Mouse (Mus musculus): ENCODE data around the gene Gtf2a2. TPM values are rescaled to one million over a fixed set of nuclear protein-coding genes. Genes with fewer than 3 reads are reported as not detected.
A peak's percentile ranks its signal among the peaks of the same experiment; 100 is the strongest.

Gene Gtf2a2
- 10 to 100 TPM; 50.3 to 62.8 TPM for total RNA-seq (2021)

DNA sequence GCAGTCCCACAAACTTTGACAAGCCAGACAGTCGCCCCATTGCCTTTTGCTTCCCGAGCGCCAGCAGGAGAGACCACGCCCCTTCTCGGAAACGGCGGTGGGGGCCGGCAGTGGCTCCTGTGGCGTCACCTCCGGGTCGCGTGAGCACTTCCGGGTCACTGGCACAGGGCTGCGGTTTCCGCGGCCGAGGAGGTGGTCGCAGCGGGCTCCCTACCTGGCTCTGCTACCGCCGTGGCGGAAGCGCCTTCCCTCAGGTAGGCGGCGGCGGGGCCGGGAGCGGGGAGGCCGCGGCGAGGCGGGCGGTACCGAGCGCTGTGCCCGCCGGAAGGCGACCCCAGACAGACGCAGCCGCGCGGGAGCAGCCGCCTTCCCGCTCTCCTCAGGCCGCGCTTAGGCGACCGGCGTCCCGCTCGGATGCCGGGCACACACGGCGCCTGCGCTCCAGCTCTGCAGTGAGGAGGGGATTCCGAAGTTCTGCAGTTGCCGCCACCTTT, at the start of gene Gtf2a2:
Gene Gtf2a2 (plus strand): TSS at position 143 of the 494 bp plus-strand sequence.
- intact Hi-C loops (cut with DNase I) = no loop called here
- DNase-seq (ENCODE audit: low spot score in 2 of 2) = peak; percentile 92 to 93

DNA sequence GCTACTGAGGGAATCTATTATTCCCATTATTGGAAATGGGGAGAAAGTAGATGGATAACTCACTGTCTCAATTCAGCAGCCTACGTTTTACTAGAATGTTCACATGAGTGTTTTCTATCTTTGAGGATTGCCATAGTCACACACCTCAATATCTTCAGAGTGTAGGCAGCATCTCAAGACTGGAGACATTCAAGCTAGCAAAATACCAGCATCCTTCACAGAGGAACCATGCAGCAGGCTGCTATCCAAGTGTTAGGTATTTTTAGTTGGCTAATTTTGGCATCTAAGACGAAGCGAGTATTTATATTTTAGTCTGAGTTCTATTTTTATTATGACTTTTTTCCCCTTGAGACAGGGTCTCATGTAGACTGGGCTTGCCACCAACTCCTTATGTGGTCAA, 48.0 kb upstream of the Gtf2a2 start:
- intact Hi-C loops (cut with DNase I) = no loop called here
- DNase-seq (ENCODE audit: low spot score in 2 of 2) = no peak

DNA sequence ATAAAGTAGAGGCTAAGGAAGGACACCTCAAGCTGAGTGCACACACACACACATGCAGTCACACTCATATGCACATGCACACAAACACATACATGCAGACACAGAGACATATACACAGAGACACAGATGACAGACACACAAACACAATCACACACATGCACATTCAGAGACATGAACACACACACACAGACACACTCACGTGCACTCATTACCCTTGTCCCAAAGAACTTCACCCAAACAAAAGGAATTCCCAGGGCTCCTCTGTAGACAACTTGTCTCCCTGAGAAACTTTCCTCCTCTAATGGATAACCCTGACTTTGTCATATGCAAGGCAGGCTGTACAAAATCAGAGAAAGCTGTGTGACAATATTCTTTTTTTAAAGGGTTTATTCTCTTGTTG, 26.8 kb upstream of the Gtf2a2 start:
- intact Hi-C loops (cut with DNase I) = loop anchor here (2.0 to 5.0 kb wide), 2 partner anchors 363 to 479 kb away; no protein-coding TSS in a partner anchor
- no peak for DNase-seq (ENCODE audit: low spot score in 2 of 2)

DNA sequence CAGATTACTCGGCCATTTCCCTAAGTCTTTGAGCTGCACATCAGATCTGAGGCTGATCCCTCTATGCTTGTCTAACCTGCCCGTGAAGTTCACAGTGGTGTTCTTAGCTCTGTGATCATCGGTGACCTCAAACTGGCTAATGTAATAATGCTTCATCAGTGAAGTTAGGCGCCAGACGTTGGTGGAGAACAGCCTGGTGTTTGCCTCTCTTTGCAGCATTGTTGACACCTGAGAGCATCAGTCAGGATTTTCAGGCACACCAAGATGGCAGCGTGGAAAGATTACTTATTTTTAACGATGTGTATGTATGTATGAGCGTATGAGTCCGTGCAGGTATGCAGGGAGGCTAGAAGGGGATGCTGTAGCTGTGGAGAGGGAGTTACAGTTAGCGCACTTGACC, 26.3 kb upstream of the Gtf2a2 start:
- intact Hi-C loops (cut with DNase I) = loop anchor here (5.0 kb wide), 1 partner anchor 364 kb away; no protein-coding TSS in a partner anchor
- no peak for DNase-seq (ENCODE audit: low spot score in 2 of 2)

DNA sequence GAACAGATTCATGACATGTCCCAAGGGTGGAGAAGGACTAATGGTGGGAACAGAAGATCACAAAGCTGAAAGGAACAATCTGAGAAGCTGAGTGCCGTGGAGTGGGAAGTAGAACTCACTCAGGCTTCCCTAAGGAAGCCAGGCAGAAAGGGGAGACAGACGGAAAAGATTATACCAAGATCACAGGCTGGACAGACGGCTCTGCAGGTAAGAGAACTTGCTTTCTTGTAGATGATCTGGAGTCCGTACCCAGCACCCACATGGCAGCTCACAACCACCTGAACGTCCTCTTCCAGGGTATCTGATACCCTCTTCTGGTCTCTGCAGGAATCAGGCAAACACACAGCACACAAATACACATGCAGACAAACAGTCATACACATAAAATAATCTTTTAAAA, 25.8 kb upstream of the Gtf2a2 start:
- intact Hi-C loops (cut with DNase I) = loop anchor here (5.0 kb wide), 1 partner anchor 364 kb away; no protein-coding TSS in a partner anchor
- DNase-seq (ENCODE audit: low spot score in 2 of 2) = no peak

DNA sequence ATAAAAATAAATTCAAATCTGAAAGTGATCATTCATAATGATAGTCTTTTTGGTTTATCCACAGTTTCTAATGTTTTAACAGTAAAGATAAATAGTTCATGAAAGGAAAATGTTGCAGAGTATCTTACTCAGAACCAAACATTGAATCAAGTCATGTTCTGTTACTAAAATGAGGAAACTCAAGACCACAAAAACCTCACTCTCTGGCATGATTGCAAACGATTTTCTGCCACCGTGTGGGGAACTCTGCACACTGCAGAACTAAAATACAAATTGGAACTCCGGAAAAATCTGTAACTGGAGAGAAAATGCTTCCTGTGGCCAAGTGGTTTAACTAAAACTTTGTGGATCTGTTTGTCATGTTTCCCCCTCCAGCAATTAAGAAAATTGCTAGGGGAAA, 24.8 kb upstream of the Gtf2a2 start:
- peak; percentile 35 to 51 for DNase-seq (ENCODE audit: low spot score in 2 of 2)
- intact Hi-C loops (cut with DNase I) = loop anchor here (5.0 kb wide), 1 partner anchor 365 kb away; no protein-coding TSS in a partner anchor

DNA sequence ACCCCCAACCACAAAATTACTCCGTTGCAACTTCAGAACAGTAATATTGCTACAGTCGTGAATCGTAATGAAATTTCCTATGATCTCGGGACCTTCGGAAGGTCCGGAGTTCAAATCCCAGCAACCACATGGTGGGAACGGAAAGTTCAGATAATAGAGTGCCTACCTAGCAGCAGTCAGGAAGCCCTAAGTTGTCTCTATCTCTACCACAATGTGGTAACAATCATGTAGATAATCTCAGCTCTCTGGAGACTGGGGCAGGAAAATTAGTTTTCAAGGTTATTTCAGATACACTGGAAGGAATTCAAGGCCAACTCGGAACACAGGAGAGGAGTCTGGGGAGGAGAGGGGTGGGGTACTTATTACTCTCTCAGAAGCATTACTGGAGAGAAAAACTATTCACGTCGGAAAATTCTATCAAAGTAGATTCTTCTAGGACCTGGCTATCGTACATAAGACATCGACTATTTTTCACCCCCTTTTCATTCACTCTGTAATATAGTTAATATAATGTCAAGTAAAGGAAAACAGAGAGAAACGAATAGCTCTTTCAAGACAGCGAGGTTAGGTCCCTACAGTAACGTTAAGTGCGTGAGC, 23.5 kb upstream of the Gtf2a2 start:
- intact Hi-C loops (cut with DNase I) = loop anchor here (5.0 kb wide), 1 partner anchor 367 kb away; no protein-coding TSS in a partner anchor
- no peak for DNase-seq (ENCODE audit: low spot score in 2 of 2)

DNA sequence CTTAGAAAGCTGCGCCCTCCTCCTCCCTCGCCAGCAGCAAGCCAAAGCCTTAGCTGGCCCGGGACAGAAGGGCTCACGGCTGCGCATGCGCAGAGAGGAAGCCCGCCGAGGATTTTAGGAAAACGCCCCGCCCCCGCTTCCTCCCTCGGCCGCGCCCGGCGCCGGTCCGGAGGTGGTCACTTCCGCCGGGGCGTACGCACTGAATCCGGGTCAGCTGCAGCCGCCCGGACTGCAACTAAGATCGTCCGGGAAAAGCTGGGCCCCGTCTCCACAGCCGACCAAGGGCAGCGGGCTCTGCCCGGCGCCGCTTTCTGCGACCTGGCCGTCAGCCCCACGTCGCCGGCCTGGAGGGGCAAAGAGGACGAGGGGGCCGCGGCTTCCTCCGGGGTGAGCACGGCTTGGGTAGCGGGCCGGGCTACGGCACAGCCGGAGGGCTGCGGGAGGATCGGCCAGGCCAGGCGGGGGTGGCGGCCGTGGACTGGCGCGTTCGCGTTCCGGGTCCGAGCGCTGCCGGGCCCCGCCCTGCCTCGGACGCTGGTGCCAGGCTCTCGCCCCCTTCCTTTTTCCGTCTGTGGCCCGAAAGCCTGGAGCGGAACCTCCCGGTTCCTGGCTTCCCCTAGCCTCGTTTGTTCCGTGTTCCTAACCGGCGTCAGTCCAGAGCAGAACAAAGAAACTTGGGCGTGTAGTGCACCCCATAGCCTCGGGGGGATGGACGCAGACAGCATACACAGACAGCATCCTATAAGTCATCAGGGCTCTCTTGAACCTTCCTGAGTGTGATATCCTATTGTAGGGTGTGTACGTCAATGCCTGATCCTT, 22.8 kb upstream of the Gtf2a2 start, which contains the start of gene Bnip2:
Gene Bnip2 (plus strand): TSS at position 164 of the 819 bp plus-strand sequence.
- peak; percentile 93 for DNase-seq (ENCODE audit: low spot score in 2 of 2)
- intact Hi-C loops (cut with DNase I) = loop anchor here (5.0 kb wide), 1 partner anchor 367 kb away; no protein-coding TSS in a partner anchor

DNA sequence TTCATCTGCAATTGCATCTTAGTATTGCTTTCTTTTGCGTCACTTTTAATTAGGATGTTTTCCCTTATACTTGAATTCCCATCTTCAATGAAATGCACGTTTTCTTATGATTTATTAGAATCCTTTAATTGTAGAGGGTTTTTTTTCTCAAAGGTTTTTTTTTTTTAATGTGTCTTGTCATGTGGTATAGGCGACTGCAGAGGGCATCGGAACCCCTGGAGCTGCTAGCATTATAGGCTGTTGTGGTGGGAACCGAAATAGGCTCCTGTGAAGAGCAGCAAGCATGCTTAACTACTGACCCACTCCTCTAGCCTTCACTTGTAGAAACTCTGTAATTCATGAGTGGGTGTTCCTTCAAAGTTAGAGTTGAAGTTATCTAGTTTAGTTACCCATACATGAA, 22.0 kb upstream of the Gtf2a2 start:
- intact Hi-C loops (cut with DNase I) = no loop called here
- DNase-seq (ENCODE audit: low spot score in 2 of 2) = no peak

DNA sequence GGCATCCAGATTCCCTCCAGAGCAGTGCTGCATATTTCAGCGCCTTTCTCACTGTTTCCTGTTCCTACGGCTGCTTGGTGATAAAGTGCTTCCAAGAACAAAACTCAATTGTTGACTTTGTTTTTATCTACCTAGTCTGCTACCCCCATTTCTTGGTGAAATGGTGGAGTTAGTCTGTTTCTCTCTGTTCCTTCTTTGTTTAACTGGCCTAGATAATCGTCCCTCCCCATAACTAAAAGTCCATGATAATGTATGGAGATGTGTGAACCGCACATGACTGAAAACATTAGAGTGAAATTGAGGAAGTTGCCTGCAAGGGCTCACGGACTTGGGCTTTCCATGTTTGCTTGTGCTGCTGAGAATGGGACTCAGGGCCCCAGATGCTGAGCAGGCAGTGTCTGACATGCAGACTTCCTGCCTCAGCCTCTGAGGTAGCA, 19.5 kb upstream of the Gtf2a2 start:
- DNase-seq (ENCODE audit: low spot score in 2 of 2) = no peak
- intact Hi-C loops (cut with DNase I) = no loop called here

DNA sequence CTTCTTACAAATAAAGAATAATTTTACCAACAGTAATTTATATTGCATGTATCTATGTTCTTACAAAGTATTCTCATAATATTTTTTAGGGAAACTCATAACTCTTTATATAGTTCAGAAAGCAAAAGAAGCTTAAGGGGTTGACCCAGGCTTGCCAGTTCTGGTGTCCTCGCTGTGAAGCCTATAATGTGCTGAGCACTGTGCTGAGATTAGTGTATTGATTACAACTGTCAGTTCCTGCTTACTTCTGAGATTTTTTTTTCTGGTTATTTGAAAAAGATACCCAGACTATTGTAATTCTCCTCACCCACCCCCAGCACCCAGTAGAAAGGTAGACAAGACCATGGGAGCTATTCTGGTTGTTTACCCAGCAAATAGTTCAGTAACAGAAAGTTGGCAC, 18.9 kb upstream of the Gtf2a2 start:
- intact Hi-C loops (cut with DNase I) = no loop called here
- DNase-seq (ENCODE audit: low spot score in 2 of 2) = no peak

DNA sequence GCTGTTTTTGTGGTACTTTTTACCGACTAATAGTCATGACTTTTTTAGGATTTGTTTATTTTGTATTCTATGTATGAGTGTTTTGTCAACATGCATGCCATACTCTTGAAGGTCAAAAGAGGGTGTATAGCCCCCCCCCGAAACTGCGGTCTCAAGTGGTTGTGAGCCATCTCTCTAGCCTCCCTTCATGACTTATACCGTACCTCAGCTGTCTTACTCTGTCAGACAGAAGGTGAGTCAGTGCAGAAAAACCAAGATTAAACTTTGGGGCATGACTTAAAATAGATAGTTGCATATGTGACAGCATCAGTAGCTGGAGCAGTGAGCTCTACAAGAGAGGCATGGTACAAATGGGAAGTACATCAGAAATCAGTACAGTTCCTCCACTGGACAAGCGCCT, 17.8 kb upstream of the Gtf2a2 start:
- no peak for DNase-seq (ENCODE audit: low spot score in 2 of 2)
- intact Hi-C loops (cut with DNase I) = no loop called here

DNA sequence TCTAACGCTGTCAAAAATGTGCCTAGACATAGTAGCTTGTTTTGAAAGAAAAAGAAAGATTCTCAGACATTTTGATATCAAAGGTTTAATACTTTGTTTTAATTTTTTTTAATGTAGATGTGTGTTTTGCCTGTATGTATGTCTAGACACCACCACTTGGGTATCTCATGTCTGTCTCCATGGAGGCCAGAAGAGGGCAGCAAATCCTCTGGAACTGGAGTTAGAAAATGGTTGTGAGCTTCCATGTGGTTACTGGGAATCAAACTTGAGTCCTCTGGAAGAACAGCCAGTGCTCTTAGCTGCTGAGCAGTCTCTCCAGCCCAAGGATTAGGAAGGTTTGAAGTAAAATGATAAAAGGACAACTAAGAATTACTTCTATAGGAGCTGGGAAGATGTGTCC, 13.0 kb upstream of the Gtf2a2 start:
- DNase-seq (ENCODE audit: low spot score in 2 of 2) = no peak
- intact Hi-C loops (cut with DNase I) = no loop called here

DNA sequence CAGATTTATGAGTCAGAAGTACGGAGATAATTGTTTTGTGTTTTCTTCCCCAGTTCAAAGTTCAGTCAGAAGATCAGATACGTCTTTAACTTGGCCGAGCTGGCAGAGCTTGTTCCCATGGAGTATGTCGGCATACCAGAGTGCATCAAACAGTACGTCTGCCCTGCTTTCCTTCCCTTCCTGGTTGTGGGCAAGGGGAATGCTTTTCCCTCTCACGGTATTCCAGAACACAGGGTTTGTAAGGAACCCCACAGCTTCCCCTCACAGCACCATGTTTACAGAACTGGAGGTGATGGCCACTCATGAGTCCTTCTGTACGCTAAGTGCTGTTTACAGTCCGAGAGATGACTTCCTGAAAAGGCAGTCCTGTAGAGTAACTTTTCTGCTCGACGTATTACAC, 8.8 kb upstream of the Gtf2a2 start:
- no peak for DNase-seq (ENCODE audit: low spot score in 2 of 2)
- intact Hi-C loops (cut with DNase I) = no loop called here

DNA sequence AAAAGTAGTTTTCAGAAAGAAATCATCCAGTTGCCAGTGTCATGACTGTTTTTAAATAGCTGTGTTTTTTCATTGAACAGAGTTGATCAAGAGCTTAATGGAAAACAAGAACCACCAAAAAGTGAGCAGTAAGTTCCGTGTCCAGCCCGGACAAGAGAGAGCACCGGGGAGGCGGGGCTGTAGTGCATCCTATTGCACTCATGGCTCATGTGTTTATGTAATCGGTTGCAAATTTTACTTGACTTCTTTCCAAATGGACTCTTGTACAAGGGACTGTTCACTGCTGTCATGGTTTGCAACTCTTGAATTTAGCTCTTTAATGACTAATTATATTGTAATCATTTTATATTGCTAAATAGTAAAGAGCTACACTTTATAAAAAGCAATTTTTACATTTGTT, 5.4 kb upstream of the Gtf2a2 start:
- intact Hi-C loops (cut with DNase I) = no loop called here

DNA sequence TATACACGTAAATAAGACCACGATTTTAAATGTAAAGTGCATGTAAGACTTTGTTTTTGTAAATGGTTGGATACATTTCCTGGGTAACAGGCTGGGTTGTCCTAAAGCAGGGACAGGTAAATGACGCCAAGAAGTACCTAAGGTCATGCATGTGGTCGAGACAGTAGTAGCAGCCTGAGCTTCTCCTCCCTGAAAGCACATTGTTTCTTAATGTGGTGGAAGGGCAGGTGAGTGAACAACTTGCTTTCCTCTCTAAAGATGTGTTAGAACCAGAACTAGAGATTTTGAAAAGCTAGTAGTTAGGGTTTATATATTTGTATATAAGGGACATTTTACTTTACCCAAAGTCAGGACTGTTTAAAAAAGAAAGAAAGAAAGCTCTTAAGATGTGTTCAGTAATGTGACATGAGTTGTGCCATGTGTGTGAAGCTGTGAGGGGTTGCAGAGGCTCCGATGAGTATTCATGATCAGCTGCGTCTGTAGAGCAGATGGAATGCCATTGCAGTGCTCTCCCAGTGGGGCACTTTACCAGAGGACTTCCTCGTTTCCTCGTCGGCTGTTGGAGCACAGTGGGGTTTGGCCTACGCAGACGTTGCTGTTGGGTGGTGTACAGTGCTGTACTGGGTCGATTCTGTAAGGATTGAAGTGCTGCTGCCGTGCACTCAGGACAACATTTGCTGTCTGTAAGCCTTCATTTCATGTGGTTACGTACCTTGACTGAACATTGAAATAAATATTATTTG, 4.7 kb upstream of the Gtf2a2 start:
- no peak for DNase-seq (ENCODE audit: low spot score in 2 of 2)
- intact Hi-C loops (cut with DNase I) = no loop called here

More for the DNA sequence above, 5.4 kb upstream of the Gtf2a2 start:
- DNase-seq (ENCODE audit: low spot score in 2 of 2) = no peak

DNA sequence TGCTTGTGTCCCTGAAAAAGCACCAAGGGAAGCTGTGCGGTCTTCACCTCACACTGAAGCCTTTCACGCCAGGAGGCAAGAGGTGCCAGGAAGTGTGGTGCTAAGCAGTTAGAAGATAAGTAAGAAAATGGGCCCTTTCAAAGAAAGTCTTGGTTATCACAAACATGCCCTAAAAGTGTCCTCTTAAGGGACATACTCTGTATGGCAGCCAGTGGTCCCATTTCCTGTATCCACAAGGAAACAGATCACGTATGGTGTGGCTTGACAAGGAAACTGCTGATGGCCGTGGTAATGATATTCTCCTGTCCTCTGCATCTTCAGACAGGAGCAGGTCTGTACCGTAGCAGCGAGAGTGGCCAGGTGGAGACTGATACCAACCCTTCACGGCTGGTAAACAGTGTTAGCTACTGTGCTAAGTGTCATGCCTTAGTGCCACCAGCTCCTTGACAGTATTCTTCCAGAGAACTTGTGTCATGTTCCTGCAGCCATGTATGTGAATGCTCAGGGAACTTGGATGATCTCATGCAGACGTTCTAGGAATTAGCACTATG, 2.5 kb upstream of the Gtf2a2 start:
- intact Hi-C loops (cut with DNase I) = no loop called here
- no peak for DNase-seq (ENCODE audit: low spot score in 2 of 2)

DNA sequence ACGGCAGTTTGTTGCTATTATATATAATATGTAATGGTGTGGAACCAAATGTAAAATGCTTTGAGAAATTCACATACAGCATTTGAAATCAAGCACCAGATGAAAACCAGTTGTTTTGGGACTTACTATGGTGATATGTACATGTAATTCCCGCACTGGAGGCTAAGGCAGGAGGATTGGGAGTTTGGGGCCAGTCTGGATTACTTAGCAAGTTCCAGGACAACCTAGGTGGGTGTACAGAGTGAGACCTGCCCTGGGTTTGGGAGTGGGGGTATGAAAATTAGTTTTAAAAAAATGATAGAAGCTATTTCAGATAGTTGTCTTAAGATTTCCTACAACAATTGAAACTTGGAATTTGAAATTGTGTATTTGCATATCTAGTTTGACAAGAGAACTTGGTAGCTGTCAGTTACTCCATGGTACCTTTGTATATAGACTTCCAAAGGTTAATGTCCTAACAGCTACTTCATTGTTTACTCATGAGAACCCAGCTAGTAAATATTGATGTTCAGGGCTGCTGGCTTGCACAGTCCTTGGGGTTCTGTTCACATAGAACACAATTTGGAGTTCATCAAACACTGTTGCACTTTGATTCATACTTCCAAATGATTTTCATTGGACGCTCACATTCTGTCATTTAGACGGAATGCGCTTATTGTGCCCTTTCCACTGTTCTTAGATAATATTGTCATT, 1.4 kb upstream of the Gtf2a2 start:
- intact Hi-C loops (cut with DNase I) = no loop called here
- no peak for DNase-seq (ENCODE audit: low spot score in 2 of 2)
